Mouse (Mus musculus) embryonic fibroblast, embryonic 13.5 days (primary cell): ENCODE results near the gene Oasl2. TPM values are rescaled to one million over a fixed set of nuclear protein-coding genes. Genes with fewer than 3 reads are reported as not detected.
"Not testable (repeated sequence)": the region's sequence is repeated elsewhere in the genome, so short reads cannot be mapped to it uniquely, and the experiment has no call there.

Experiments used
- H3K27ac ChIP-seq: 2 replicates; pipeline ENCODE4 v1.5.1; 2012; ENCODE audit warnings: low read length, control low read depth, inconsistent platforms; ENCODE audit not compliant: insufficient read depth
- H3K4me1 ChIP-seq: 2 replicates; pipeline ENCODE4 v1.6.1; 2011; ENCODE audit warnings: low read length; ENCODE audit not compliant: control insufficient read depth, insufficient read depth
- H3K4me3 ChIP-seq: 2 replicates; pipeline ENCODE4 v1.5.1; 2011; ENCODE audit warnings: mild to moderate bottlenecking, control low read depth, low read length; ENCODE audit not compliant: insufficient read depth
- CTCF ChIP-seq: IDR thresholded peaks from 2 replicates; pipeline ENCODE4 v1.5.1; 2011; ENCODE audit warnings: mild to moderate bottlenecking, control low read depth, low read length, moderate library complexity, borderline replicate concordance; ENCODE audit not compliant: insufficient read depth
- POLR2A ChIP-seq: IDR thresholded peaks from 2 replicates; pipeline ENCODE4 v1.6.1; 2011; ENCODE audit warnings: low read depth, mild to moderate bottlenecking, control low read depth, low read length, moderate library complexity
- polyA plus RNA-seq: library from polyadenylated mRNA; stranded (reverse); fragments of >200 nt; gene quantifications from 2 replicates; pipeline ENCODE4 v1.2.4, GENCODE M21; 2011; ENCODE audit warnings: low read depth; ENCODE audit not compliant: missing spikeins, insufficient read length

Oasl2 gene
- polyA plus RNA-seq, 1 experiment = 32.2 TPM

DNA sequence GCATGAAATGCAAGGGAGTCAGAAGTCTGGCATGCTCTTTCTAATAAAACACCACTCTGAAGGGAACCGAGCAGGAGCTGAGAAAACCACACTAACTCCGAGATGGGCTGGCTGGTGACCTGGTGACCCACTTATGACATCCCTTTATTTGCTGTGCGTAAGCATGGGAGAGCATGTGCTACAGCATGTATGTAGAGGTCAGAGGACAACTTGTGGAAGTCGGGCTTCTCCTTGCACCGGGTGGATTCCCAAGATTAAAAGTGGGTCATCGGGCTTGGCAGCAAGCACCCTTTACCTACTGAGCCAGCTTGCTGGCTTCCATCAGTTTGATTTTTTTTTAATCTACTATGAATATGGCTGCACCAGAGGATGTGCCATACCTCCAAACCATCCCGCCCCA is 19.2 kb upstream of the Oasl2 start:
- no peak overlapping the region for H3K4me3 ChIP-seq
- H3K4me1 ChIP-seq = peaks cover 4% of the 10 kb centered on the region
- no peak for TF ChIP-seq CTCF
- TF ChIP-seq POLR2A = no peak
- no peak overlapping the region for H3K27ac ChIP-seq

DNA sequence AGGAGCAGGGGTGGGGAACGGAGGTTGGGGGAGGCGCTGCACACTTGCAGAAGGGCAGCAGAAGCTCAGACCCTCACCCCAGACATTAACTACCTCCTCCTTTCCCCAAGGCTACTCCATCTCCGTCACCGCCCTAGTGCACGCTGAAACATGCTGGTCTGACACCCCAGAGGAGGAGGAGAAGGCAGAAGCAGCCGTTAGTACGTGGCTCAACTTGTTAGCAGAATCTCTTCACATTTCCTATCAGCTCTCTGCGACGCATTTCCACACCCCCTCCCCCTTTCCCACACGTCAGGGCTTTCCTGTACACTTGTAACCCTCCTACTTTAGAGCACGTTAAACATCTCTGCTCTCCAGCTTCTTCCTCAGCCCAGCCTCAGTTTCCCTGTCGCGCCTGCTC is 17.3 kb upstream of the Oasl2 start:
- TF ChIP-seq CTCF = no peak
- TF ChIP-seq POLR2A = no peak

DNA sequence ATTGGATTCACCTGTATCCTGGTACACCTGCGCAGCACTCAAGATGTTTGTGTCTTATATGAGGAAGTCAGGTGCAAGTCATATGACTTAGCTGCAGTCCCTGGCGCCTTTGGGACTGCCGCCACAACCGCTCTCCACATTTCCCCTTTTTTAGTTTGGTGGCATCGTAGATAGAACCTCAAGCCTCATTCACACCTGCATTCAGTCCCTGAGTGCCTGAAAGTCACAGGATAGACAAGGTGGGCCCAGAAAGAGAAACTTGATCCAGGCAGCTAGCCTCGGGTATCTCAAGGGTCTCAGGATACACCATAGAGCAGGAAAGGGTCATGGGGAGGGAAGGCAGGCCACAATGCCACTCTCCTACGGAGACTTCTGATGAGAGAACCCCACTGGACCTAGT is 14.4 kb upstream of the Oasl2 start:
- not testable (repeated sequence) for H3K27ac ChIP-seq, H3K4me1 ChIP-seq, H3K4me3 ChIP-seq

More for the DNA sequence above, 17.3 kb upstream of the Oasl2 start:
- no peak overlapping the region for H3K4me3 ChIP-seq
- H3K4me1 ChIP-seq = peaks cover 4% of the 10 kb centered on the region
- no peak overlapping the region for H3K27ac ChIP-seq

DNA sequence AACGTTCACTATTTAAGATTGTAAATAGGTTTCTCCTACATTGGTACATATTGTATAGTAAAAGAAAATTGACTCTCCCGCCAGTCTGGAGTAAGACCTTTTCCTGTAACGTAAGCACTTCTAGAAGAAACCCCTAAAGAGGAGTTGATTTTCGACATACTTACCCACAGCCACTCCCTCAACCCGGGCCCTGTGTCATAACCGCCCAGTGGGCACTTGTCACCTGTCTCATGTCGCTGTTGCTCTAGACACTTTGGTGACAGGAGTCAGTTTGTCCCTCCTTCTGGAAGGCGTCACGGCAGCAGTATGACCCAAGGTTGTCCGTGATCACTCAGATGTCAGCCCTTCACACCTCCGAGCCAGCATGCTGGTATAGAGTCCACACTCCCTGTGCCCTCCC is 13.7 kb upstream of the Oasl2 start:
- Histone ChIP-seq H3K27ac (no peak overlapping the region), H3K4me1 (no peaks in the 10 kb centered on the region), H3K4me3 (no peak overlapping the region)
- TF ChIP-seq CTCF (no peak), POLR2A (no peak)

DNA sequence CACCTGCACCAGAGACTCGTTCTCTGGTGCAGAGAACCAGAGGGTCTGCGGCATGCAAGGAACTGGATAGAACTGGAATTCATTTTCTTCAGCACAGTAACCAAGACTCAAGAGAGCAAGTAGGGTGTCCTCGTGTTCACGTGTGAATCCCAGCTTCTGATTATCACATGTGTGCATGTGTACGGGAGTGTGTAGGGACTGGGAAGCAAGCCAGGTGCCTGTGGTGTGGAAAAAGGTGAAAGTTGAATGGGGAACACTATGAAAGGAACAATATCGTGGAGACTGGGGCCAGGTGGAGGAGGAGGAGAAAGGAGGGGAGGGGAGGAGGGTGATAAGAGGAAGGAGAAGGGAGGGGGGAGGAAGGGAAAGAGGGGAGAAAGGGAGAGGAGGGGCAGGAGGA is 9.9 kb upstream of the Oasl2 start:
- H3K4me3 ChIP-seq = no peak overlapping the region
- H3K27ac ChIP-seq = no peak overlapping the region
- no peaks in the 10 kb centered on the region for H3K4me1 ChIP-seq
- TF ChIP-seq CTCF (no peak), POLR2A (no peak)

DNA sequence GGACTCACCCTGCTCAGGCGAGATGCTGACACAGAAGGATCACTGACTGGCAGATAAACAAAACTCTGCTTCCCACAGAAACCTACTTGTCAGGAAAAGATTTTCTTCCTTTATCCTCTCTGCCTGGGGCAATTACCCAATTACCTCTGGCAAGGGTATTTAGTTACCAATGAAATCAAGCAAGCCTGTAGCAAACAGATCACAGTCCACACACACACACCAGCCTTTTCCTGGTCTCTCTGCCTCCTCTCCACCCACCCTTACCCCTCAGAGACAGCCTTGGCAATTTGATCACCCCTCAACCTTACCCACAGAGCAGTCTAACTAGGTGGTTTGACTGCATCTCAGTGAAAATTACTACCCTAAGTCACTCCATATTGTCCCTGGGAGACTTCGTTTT is 7.7 kb upstream of the Oasl2 start:
- TF ChIP-seq POLR2A (no peak), CTCF (no peak)
- Histone ChIP-seq H3K4me3 (no peak overlapping the region), H3K4me1 (no peaks in the 10 kb centered on the region), H3K27ac (no peak overlapping the region)

DNA sequence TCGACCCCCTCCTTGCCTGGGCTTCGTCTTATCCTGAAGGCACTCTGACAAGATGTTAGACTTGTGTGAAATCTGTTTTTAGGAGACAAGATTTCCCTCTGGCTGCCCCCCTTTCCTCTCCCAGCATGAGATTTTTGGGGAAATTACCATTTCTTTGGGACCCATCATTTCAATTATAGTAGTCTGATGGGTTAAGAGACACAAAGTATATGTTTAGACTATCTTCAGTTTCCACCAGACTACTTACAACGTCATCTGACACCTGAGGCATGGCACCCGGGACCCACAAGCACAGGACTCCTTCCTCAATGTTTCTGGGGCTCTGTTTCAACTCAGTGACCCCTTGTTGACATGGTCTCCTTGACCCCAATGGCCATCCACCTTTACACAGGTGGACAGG is 1.2 kb upstream of the Oasl2 start:
- peaks cover 6% of the 10 kb centered on the region for H3K4me1 ChIP-seq
- no peak overlapping the region for H3K4me3 ChIP-seq
- H3K27ac ChIP-seq = no peak overlapping the region
- TF ChIP-seq POLR2A = no peak
- no peak for TF ChIP-seq CTCF

DNA sequence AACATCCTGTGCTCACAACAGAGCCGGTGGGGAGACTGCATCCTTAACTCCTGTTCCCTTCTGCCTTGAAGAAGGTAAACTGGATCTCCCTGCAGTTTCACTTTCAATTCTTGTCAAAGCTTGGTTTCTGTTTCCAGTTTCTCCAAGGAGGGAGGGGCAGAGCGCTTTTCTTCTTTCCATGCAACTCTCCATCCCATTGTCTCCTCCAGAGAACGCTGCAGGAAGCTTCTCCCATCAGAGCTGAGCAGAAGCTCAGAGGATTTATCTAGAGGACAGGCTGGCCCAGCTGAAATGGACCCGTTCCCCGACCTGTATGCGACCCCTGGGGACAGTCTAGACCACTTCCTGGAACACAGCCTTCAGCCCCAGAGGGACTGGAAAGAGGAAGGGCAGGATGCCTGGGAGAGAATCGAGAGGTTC is 648 bp downstream of the Oasl2 start:
- peaks cover 6% of the 10 kb centered on the region for H3K4me1 ChIP-seq
- TF ChIP-seq CTCF (no peak), POLR2A (no peak)
- H3K27ac ChIP-seq = no peak overlapping the region
- peak overlapping the region; percentile 38 for H3K4me3 ChIP-seq

DNA sequence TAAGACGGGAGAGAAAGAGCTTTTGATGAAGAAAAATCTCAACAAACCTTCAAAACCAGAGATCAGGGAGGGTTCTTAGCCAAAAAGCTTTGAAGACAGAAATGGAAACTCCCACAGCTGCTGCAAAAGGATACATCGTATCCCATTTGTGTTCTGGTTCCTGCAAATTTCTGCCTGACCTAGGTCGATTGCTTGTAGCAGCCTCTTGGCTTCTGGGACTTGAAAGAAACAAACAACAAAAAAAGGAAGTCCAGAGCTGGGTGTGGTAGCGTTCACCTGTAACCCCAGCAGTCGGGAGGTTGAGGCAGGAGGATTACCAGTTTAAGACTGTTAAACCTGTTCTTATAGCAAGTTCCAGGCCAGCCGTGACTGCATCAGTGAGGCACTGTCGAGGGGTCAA is 2.1 kb downstream of the Oasl2 start:
- no peak overlapping the region for H3K27ac ChIP-seq
- peaks cover 6% of the 10 kb centered on the region for H3K4me1 ChIP-seq
- no peak overlapping the region for H3K4me3 ChIP-seq
- TF ChIP-seq POLR2A (no peak), CTCF (no peak)

DNA sequence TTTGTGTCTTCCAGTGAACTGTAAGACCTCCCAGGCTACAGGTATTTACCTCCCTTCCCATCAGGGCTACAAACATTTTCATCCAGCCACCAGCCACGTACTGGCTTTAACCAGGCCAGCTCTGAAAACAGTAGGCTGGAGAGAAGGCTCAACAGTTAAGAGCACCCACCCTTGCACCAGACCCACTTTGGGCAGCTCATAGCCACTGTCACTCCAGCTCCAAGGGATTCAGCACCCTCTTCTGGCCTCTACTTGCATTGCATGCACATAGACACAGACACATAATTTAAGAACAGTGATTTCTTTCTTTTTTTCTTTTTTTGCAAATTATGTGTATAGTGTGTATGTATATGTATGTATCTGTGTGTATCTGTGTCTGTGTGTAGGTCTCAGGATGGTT is 5.7 kb downstream of the Oasl2 start:
- Histone ChIP-seq H3K4me1 (no peaks in the 10 kb centered on the region), H3K4me3 (no peak overlapping the region), H3K27ac (no peak overlapping the region)
- TF ChIP-seq POLR2A (no peak), CTCF (peak; percentile 63; the same call in 1 of the 2 replicates)

DNA sequence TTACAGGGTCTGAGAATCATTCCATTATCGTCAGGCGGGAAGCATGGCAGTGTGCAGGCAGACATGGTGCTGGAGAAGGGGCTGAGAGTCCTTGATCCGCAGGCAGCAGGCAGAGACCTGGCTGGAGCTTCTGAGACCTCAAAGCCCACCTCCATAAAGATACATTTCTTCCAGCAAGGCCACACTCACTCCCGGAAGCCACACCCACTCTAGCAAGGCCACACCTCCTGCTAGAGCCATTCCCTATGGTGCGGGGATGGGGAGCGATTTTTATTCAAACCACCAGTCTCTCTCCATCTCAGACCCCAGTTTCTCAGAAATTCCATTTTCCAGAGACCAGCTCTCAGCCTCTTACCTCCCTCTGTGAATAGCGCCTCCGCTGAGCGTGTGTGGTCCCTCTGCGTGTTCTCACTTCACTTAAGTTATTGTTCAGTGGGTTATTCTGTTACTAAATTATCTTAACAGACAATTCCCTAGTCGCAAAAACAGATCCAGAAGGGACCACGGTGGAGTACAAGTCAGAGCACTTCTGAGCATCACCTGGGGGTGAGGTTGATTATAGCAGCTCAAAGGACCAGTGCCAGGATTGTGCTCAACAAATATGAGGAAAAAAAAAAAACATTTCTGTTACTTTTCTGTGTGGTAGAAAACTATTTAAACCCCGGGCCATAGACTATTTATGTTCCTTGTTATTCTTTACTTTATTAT is 12.0 kb downstream of the Oasl2 start:
- H3K27ac ChIP-seq = no peak overlapping the region

More for the DNA sequence above, 12.0 kb downstream of the Oasl2 start:
- Histone ChIP-seq H3K4me1 (peaks cover 3% of the 10 kb centered on the region; the same call in 1 of the 2 replicates), H3K4me3 (no peak overlapping the region)
- no peak for TF ChIP-seq CTCF
- no peak for TF ChIP-seq POLR2A
